Mouse (Mus musculus) limb, embryonic 12.5 days (tissue): ENCODE results near the gene Tor1a. TPM values are rescaled to one million over a fixed set of nuclear protein-coding genes. Genes with fewer than 3 reads are reported as not detected.

ENCODE experiments used
- ATAC-seq: fragments of 200-750 bp; cut with Nextera tagmentation; 2 replicates; pipeline ENCODE4 v1.8.0; 2017; ENCODE audit warnings: low read depth, moderate TSS enrichment; ENCODE audit not compliant: insufficient number of reproducible peaks, insufficient read depth, low FRiP score, low TSS enrichment
- H3K27ac ChIP-seq: fragments of 300-500 bp; sonication (generic); 2 replicates; pipeline ENCODE4 v1.5.1; 2016; ENCODE audit warnings: mild to moderate bottlenecking, moderate library complexity
- H3K27me3 ChIP-seq: fragments of 300-500 bp; sonication (generic); 2 replicates; pipeline ENCODE4 v1.6.1; 2016; ENCODE audit warnings: mild to moderate bottlenecking, moderate library complexity
- H3K36me3 ChIP-seq: fragments of 300-500 bp; sonication (generic); 2 replicates; pipeline ENCODE4 v1.6.1; 2016; ENCODE audit warnings: mild to moderate bottlenecking, moderate library complexity
- H3K4me1 ChIP-seq: fragments of 300-500 bp; sonication (generic); replicated peaks from 2 replicates; pipeline ENCODE4 v1.6.1; 2016
- H3K4me2 ChIP-seq: fragments of 300-500 bp; sonication (generic); 2 replicates; pipeline ENCODE4 v1.6.1; 2016; ENCODE audit warnings: mild to moderate bottlenecking, moderate library complexity
- H3K4me3 ChIP-seq: fragments of 300-500 bp; sonication (generic); replicated peaks from 2 replicates; pipeline ENCODE4 v1.5.1; 2016; ENCODE audit warnings: mild to moderate bottlenecking
- H3K9ac ChIP-seq: fragments of 300-500 bp; sonication (generic); replicated peaks from 2 replicates; pipeline ENCODE4 v1.6.1; 2016; ENCODE audit warnings: mild to moderate bottlenecking, moderate library complexity
- H3K9me3 ChIP-seq: fragments of 300-500 bp; sonication (generic); 2 replicates; pipeline ENCODE4 v1.6.1; 2016; ENCODE audit warnings: mild to moderate bottlenecking, moderate library complexity
- WGBS: fragments of 180-500 bp; shearing (Covaris S2); methylation state at CpG from one replicate; pipeline ENCODE4 v1.1.7; 2016; 5-methylcytosine and 5-hydroxymethylcytosine counted together
- polyA plus RNA-seq: library from polyadenylated mRNA; unstranded; fragments of >200 nt; fragmentation: Nextera tagmentation; extraction: Ambion mirVana; gene quantifications from 2 replicates; pipeline ENCODE4 v1.2.1, GENCODE M21; 2016

Tor1a gene
- polyA plus RNA-seq, 1 experiment from 2014 or later: 88.0 TPM

- Histone ChIP-seq H3K4me2 (peak overlapping the region; percentile 23; the same call in 1 of the 2 replicates), H3K9ac (no peak overlapping the region), H3K27me3 (no peaks in the 10 kb centered on the region), H3K9me3 (no peaks in the 10 kb centered on the region), H3K27ac (no peak overlapping the region), H3K36me3 (peaks cover 2% of the 10 kb centered on the region; the same call in 1 of the 2 replicates), H3K4me3 (no peak overlapping the region; the same call in 1 of the 2 replicates), H3K4me1 (peaks cover 28% of the 10 kb centered on the region)
- no peak for ATAC-seq
- 24% methylated on average over 17 of the region's 17 CpGs for WGBS
These were observed 17.6 kb upstream of the Tor1a start for GRCm38 (mm10) chr2:30985111-30986020.

GRCm38 (mm10) chr2:30983024-30983423, 15.3 kb upstream of the Tor1a start:
- Histone ChIP-seq H3K9ac (peak overlapping the region; percentile 60; the same call in 1 of the 2 replicates), H3K27me3 (no peaks in the 10 kb centered on the region), H3K4me1 (peaks cover 28% of the 10 kb centered on the region), H3K27ac (0 out of 2 replicates have a peak overlapping the region, but pooled peaks have one; percentile 17), H3K36me3 (peaks cover 23% of the 10 kb centered on the region), H3K4me2 (peak overlapping the region; percentile 67), H3K4me3 (peak overlapping the region; percentile 83), H3K9me3 (no peaks in the 10 kb centered on the region)
- ATAC-seq: no peak
- WGBS: 43% methylated on average over 7 of the region's 7 CpGs

DNA sequence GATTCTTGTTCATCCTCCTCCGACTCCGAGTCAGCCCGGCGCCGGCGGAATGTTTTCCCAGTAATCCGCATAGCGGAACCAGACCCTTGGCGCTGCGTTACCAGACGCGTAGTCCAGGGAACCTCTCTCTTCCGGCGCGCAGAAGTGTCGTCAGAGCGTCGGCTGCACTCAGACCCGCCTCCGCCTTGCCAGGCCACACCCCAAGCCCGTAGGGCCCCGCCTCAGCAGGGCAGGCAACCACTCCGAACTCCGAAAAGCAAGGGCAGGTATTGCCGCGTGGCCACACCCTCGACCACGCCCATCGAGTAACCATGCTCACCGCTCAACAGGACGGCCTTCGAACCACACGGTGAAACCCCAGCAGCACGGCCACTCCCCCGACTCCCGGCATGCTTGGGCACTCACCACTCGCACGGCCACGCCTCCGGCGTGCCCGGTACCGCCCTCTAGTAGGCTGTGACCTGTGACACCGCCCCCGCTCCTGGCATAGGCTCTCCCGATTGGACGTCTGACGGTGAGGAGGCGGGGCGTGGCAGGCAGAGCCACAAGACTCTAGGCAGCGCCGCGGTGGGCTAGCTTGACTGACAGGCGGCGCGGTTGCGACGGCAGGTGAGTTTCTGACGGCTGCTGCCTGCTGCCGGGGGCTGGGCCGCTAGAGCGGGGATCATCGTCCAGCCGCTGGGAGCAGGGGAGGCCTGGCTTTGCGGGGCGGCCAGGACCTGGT, 14.2 kb upstream of the Tor1a start, which contains the start of the genes BC005624 and Usp20:
Gene BC005624 (minus strand): TSS at position 412 of the 724 bp plus-strand sequence.
Gene Usp20 (plus strand): TSS at position 490 of the 724 bp plus-strand sequence.
- 0 out of 2 replicates have a peak within 1 kb of the TSS, but pooled peaks have one; percentile 23 for H3K27ac ChIP-seq
- peaks cover 28% of the 10 kb centered on the region for H3K4me1 ChIP-seq
- under 1% methylated on average over 66 of the region's 66 CpGs for WGBS
- H3K4me2 ChIP-seq: peak within 1 kb of the TSS; percentile 67
- H3K4me3 ChIP-seq: peak within 1 kb of the TSS; percentile 83
- no peaks in the 10 kb centered on the region for H3K27me3 ChIP-seq
- H3K36me3 ChIP-seq: peaks cover 34% of the 10 kb centered on the region
- ATAC-seq: peak; percentile 99
- peak within 1 kb of the TSS; percentile 60 for H3K9ac ChIP-seq
- H3K9me3 ChIP-seq: no peaks in the 10 kb centered on the region

DNA sequence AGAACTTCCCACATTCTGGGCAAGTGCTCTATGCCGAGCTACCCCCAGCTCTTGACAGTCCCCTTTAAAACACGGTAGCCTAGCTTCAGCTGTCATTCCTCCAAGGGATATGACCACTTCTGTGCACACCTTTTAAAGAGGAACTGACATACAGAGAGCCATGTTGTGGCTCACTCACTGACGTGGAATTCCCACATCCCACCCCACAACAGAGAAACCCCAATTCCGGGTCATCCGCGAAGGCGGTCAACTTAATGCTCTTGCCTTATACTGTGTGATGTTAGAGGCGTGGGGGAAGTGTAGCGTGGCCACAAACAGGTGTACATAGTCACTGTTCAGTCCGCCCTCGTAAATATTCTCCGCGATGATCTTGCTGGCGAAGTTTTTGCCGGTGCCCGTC, 907 bp downstream of the Tor1a start:
- no peaks in the 10 kb centered on the region for H3K27me3 ChIP-seq
- WGBS: 20% methylated on average over 16 of the region's 16 CpGs
- peaks cover 5% of the 10 kb centered on the region; the same call in 1 of the 2 replicates for H3K9me3 ChIP-seq
- ATAC-seq: no peak
- H3K4me2 ChIP-seq: peak overlapping the region; percentile 93
- peaks cover 21% of the 10 kb centered on the region for H3K4me1 ChIP-seq
- H3K9ac ChIP-seq: peak overlapping the region; percentile 90
- H3K36me3 ChIP-seq: peaks cover 54% of the 10 kb centered on the region
- no peak overlapping the region for H3K27ac ChIP-seq
- peak overlapping the region; percentile 98 for H3K4me3 ChIP-seq

DNA sequence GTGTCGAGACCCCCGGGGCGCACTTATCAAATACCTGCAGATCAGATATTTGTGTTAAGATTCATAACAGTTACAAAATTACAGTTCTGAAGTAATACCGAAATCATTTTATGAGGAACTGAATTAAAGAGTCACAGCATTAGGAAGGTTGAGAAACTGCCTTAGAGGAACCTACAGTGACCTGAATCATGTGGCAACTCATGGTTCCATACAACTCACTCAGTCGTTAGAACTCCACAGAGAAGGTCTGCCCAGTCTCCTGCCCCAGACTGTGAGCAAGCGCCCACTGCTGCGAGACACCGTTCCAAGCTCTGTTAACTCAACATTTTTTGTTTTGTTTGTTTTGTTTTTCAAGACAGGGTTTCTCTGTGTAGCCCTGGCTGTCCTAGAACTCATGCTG, 2.1 kb downstream of the Tor1a start:
- ATAC-seq: no peak
- H3K4me3 ChIP-seq: 0 out of 2 replicates have a peak overlapping the region, but pooled peaks have one; percentile 98
- H3K4me2 ChIP-seq: 0 out of 2 replicates have a peak overlapping the region, but pooled peaks have one; percentile 93
- no peak overlapping the region for H3K9ac ChIP-seq
- peaks cover 5% of the 10 kb centered on the region; the same call in 1 of the 2 replicates for H3K9me3 ChIP-seq
- H3K27ac ChIP-seq: no peak overlapping the region
- H3K4me1 ChIP-seq: peaks cover 21% of the 10 kb centered on the region
- peaks cover 62% of the 10 kb centered on the region for H3K36me3 ChIP-seq
- H3K27me3 ChIP-seq: no peaks in the 10 kb centered on the region
- WGBS: 95% methylated on average over 8 of the region's 8 CpGs

DNA sequence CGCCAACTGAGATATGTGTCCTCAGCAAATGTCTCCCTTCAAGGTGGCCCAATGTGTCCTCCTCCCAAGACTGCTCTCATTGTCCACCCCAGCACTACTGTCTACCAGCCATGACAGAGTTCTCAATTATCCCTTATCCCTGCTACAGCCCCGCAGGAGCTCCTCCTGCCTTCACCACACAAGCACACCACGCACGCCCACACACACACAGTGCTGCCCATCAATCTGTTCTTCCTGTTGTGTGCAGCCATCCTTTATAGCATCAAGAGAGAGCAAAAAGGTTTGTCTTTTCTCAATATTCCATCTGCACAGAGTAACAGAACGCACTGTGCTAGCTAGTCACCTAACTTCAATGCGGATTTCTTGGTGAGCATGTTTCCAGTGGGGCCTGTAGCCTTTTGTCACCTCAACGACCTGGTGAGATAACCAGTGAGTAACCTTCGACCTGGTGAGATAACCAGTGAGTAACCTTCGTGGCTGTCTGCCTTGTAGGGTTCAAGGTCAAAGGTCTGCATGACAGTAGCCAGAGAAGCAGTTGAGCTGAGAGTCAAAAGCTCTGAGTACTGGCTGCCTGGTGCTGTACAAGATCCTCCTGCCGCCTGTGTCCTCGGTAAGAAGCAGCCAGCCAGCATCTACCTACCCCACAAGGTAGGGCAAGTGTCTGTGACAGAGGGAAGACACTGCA, 5.0 kb downstream of the Tor1a start:
- Histone ChIP-seq H3K4me3 (no peak overlapping the region), H3K9ac (no peak overlapping the region), H3K27me3 (no peaks in the 10 kb centered on the region), H3K9me3 (no peaks in the 10 kb centered on the region), H3K27ac (no peak overlapping the region), H3K4me1 (peaks cover 21% of the 10 kb centered on the region), H3K36me3 (peaks cover 86% of the 10 kb centered on the region), H3K4me2 (no peak overlapping the region)
- no peak for ATAC-seq
- WGBS: 88% methylated on average over 11 of the region's 11 CpGs

- H3K4me2 ChIP-seq: no peak overlapping the region
- peaks cover 99% of the 10 kb centered on the region for H3K36me3 ChIP-seq
- H3K9ac ChIP-seq: 0 out of 2 replicates have a peak overlapping the region, but pooled peaks have one; percentile 12
- WGBS: 49% methylated on average over 5 of the region's 5 CpGs
- H3K27ac ChIP-seq: no peak overlapping the region
- no peaks in the 10 kb centered on the region for H3K27me3 ChIP-seq
- H3K4me1 ChIP-seq: peaks cover 11% of the 10 kb centered on the region
- no peak for ATAC-seq
- no peak overlapping the region for H3K4me3 ChIP-seq
- no peaks in the 10 kb centered on the region for H3K9me3 ChIP-seq
These were observed 7.9 kb downstream of the Tor1a start for GRCm38 (mm10) chr2:30959856-30960255.

DNA sequence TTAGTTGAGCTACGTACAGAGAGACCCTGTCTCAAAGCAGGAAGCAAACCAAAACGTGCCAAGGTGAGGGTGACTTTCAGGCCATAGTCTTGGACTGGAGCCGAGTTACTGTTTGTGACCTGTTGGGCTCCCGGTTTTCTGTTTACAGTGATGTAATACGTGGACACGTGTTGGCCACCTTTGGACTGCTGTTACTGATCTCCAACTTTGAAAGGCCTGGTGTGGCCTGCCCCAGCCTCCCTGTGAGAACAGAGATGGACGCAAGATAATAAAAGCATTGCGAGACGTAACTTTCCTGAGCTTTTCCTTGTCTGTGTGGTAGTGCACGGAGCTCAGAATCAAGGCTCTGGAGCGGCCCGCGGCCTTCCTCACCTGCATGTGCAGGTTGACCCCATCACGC, 9.0 kb downstream of the Tor1a start:
- no peak overlapping the region for H3K9ac ChIP-seq
- no peak overlapping the region for H3K4me3 ChIP-seq
- no peak overlapping the region for H3K27ac ChIP-seq
- peaks cover 22% of the 10 kb centered on the region for H3K4me1 ChIP-seq
- no peaks in the 10 kb centered on the region for H3K27me3 ChIP-seq
- ATAC-seq: no peak
- no peaks in the 10 kb centered on the region for H3K9me3 ChIP-seq
- 90% methylated on average over 14 of the region's 14 CpGs for WGBS
- H3K36me3 ChIP-seq: peaks cover 91% of the 10 kb centered on the region
- H3K4me2 ChIP-seq: no peak overlapping the region

- H3K9me3 ChIP-seq: no peaks in the 10 kb centered on the region
- 90% methylated on average over 4 of the region's 4 CpGs for WGBS
- H3K27ac ChIP-seq: no peak overlapping the region
- peaks cover 79% of the 10 kb centered on the region for H3K36me3 ChIP-seq
- no peak overlapping the region for H3K4me3 ChIP-seq
- ATAC-seq: no peak
- peaks cover 25% of the 10 kb centered on the region for H3K4me1 ChIP-seq
- no peak overlapping the region for H3K4me2 ChIP-seq
- H3K9ac ChIP-seq: no peak overlapping the region
- H3K27me3 ChIP-seq: no peaks in the 10 kb centered on the region
These were observed 10.2 kb downstream of the Tor1a start for GRCm38 (mm10) chr2:30957511-30957910.

DNA sequence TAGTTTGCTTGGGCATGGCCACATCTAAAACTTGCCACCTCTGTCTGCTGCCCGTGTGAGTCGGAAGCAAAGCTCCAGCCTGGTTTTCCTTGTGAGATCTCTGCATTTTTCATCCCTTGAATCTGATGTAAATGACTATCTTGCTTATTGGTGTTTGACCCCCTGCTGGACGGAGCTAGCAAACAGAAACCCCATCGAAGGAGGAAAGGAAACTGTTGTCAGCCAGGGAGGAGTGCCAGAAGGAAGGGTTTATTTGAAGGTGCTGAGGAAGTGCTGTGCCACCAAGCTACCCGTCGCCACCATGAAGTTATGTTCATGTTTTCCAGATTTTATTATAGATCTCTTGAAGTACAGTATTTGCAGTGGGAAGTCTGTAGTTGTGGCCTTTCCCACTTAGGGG, 12.9 kb downstream of the Tor1a start:
- Histone ChIP-seq H3K27ac (no peak overlapping the region), H3K4me1 (peaks cover 27% of the 10 kb centered on the region), H3K4me3 (peak overlapping the region; percentile 91), H3K9ac (peak overlapping the region; percentile 78; the same call in 1 of the 2 replicates), H3K36me3 (peaks cover 52% of the 10 kb centered on the region), H3K27me3 (no peaks in the 10 kb centered on the region), H3K4me2 (peak overlapping the region; percentile 89), H3K9me3 (no peaks in the 10 kb centered on the region)
- ATAC-seq: no peak
- WGBS: 71% methylated on average over 6 of the region's 6 CpGs
